Mouse (Mus musculus) thymus, adult 2 months (tissue): ENCODE measurements around the gene Nyap1. TPM values are rescaled to one million over a fixed set of nuclear protein-coding genes. Genes with fewer than 3 reads are reported as not detected.
A peak's percentile ranks its signal among the peaks of the same experiment; 100 is the strongest.

ENCODE experiments used
- DNase-seq: peaks from one replicate; pipeline ENCODE4 v3.0.0; 2021
- H3K27ac ChIP-seq: fragments of 200-500 bp; 2 replicates; pipeline ENCODE4 v1.5.1; 2012; ENCODE audit warnings: low read length, control low read depth; ENCODE audit not compliant: control insufficient read depth, insufficient read depth
- H3K27me3 ChIP-seq: fragments of 200-500 bp; 2 replicates; pipeline ENCODE4 v1.6.1; 2012; ENCODE audit warnings: mild to moderate bottlenecking, low read length, moderate library complexity, mixed read lengths; ENCODE audit not compliant: control insufficient read depth, insufficient read depth
- H3K36me3 ChIP-seq: fragments of 200-500 bp; 2 replicates; pipeline ENCODE4 v1.6.1; 2012; ENCODE audit warnings: mild to moderate bottlenecking, low read length, moderate library complexity; ENCODE audit not compliant: control insufficient read depth, insufficient read depth
- H3K4me1 ChIP-seq: fragments of 200-500 bp; replicated peaks from 2 replicates; pipeline ENCODE4 v1.6.1; 2012; ENCODE audit warnings: low read length; ENCODE audit not compliant: control insufficient read depth, insufficient read depth
- H3K4me3 ChIP-seq: fragments of 200-500 bp; 2 replicates; pipeline ENCODE4 v1.5.1; 2012; ENCODE audit warnings: mild to moderate bottlenecking, low read length, control low read depth, moderate library complexity; ENCODE audit not compliant: control insufficient read depth, insufficient read depth
- CTCF ChIP-seq: fragments of 200-500 bp; IDR thresholded peaks from 2 replicates; pipeline ENCODE4 v1.5.1; 2012; ENCODE audit warnings: mild to moderate bottlenecking, control low read depth, low read length, moderate library complexity, borderline replicate concordance; ENCODE audit not compliant: control insufficient read depth, poor library complexity, insufficient read depth; ENCODE audit errors: extremely low read depth
- POLR2A ChIP-seq: fragments of 200-500 bp; IDR thresholded peaks from 2 replicates; pipeline ENCODE4 v1.6.1; 2012; ENCODE audit warnings: mild to moderate bottlenecking, low read length, control low read depth, moderate library complexity; ENCODE audit not compliant: control insufficient read depth, poor library complexity, insufficient read depth; ENCODE audit errors: extremely low read depth
- WGBS: fragments of 180-500 bp; shearing (Covaris S2); methylation state at CpG from one replicate; pipeline ENCODE4 v1.1.7; 2018; 5-methylcytosine and 5-hydroxymethylcytosine counted together
- polyA plus RNA-seq: library from polyadenylated mRNA; depleted of rRNA; stranded (reverse); fragments of >200 nt; gene quantifications from 2 replicates; pipeline ENCODE4 v1.2.3, GENCODE M21; 2012

Gene Nyap1
- polyA plus RNA-seq, 1 experiment, result 97.2 TPM

- Histone ChIP-seq H3K36me3 (peaks cover 53% of the 10 kb centered on the region), H3K27ac (no peak overlapping the region), H3K4me1 (peaks cover 15% of the 10 kb centered on the region), H3K27me3 (no peaks in the 10 kb centered on the region), H3K4me3 (no peak overlapping the region)
- no peak for DNase-seq
- TF ChIP-seq POLR2A (no peak), CTCF (no peak)
- WGBS, result 96% methylated on average over 6 of the region's 6 CpGs
These were observed 16.5 kb upstream of the Nyap1 start for GRCm38 (mm10) chr5:137757887-137758286.

GRCm38 (mm10) chr5:137756882-137757661 lies 15.7 kb upstream of the Nyap1 start:
- 65% methylated on average over 10 of the region's 10 CpGs for WGBS
- H3K4me3 ChIP-seq, result no peak overlapping the region
- no peaks in the 10 kb centered on the region for H3K27me3 ChIP-seq
- peak; percentile 85 for DNase-seq
- peaks cover 61% of the 10 kb centered on the region for H3K36me3 ChIP-seq
- TF ChIP-seq POLR2A (no peak), CTCF (peak; percentile 82)
- peaks cover 17% of the 10 kb centered on the region for H3K4me1 ChIP-seq
- no peak overlapping the region for H3K27ac ChIP-seq

GRCm38 (mm10) chr5:137756106-137756505 lies 14.7 kb upstream of the Nyap1 start:
- no peak for TF ChIP-seq CTCF
- TF ChIP-seq POLR2A, result no peak
- Histone ChIP-seq H3K36me3 (peaks cover 71% of the 10 kb centered on the region), H3K27me3 (no peaks in the 10 kb centered on the region), H3K4me3 (no peak overlapping the region), H3K4me1 (peaks cover 23% of the 10 kb centered on the region), H3K27ac (no peak overlapping the region)
- no peak for DNase-seq
- 87% methylated on average over 3 of the region's 3 CpGs for whole genome bisulfite sequencing

- Histone ChIP-seq H3K27ac (no peak overlapping the region), H3K4me3 (no peak overlapping the region), H3K4me1 (peaks cover 26% of the 10 kb centered on the region), H3K36me3 (peaks cover 77% of the 10 kb centered on the region), H3K27me3 (no peaks in the 10 kb centered on the region)
- no peak for DNase-seq
- WGBS, result 91% methylated on average over 5 of the region's 5 CpGs
- TF ChIP-seq POLR2A (no peak), CTCF (no peak)
These were observed 14.0 kb upstream of the Nyap1 start for GRCm38 (mm10) chr5:137755425-137755824.

GRCm38 (mm10) chr5:137753111-137753832 lies 11.9 kb upstream of the Nyap1 start:
- TF ChIP-seq POLR2A (no peak), CTCF (no peak)
- peaks cover 29% of the 10 kb centered on the region for H3K4me1 ChIP-seq
- no peaks in the 10 kb centered on the region for H3K27me3 ChIP-seq
- 91% methylated on average over 13 of the region's 13 CpGs for WGBS
- no peak overlapping the region for H3K4me3 ChIP-seq
- H3K36me3 ChIP-seq, result peaks cover 67% of the 10 kb centered on the region
- H3K27ac ChIP-seq, result no peak overlapping the region
- no peak for DNase-seq

GRCm38 (mm10) chr5:137751988-137752387 lies 10.6 kb upstream of the Nyap1 start:
- no peak for TF ChIP-seq POLR2A
- TF ChIP-seq CTCF, result no peak
- Histone ChIP-seq H3K4me1 (peaks cover 27% of the 10 kb centered on the region), H3K27ac (no peak overlapping the region), H3K4me3 (no peak overlapping the region), H3K36me3 (peaks cover 58% of the 10 kb centered on the region), H3K27me3 (no peaks in the 10 kb centered on the region)
- no peak for DNase-seq
- WGBS, result over 99% methylated on average over 6 of the region's 6 CpGs
